Mouse (Mus musculus): ENCODE results near the gene Sorcs1. TPM values are rescaled to one million over a fixed set of nuclear protein-coding genes. Genes with fewer than 3 reads are reported as not detected.

Gene Sorcs1
- polyA plus RNA-seq, 1 experiment = not detected

DNA sequence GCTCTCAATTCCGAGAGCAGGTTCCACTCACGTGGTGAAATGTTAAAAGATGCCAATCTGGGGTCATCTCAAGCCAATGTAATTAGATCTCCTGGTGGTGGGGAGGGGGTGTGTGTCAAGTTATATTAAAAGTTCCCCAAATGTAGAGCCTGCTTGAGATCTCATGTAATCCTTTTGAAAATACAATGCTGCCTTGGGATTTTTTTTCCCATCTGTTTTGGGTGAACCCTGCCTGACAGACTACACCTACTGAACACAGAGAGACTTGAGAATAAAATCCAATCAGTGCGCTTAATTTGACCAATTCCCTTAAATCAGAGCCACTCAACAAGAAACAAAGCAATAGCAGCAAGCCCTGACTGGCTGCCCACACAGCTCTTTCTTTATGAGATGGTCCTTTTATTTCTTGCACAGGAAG is 239.0 kb downstream of the Sorcs1 start:
- Histone ChIP-seq H3K36me3 (ENCODE audit: control insufficient read depth, insufficient read depth) (no peaks in the 10 kb centered on the region), H3K4me2 (ENCODE audit: low read depth) (no peak overlapping the region), H3ac (ENCODE audit: control insufficient read depth, insufficient read length) (no peak overlapping the region), H3K79me2 (ENCODE audit: control insufficient read depth, insufficient read depth) (no peaks in the 10 kb centered on the region), H3K4me3 (no peak overlapping the region), H3K27me3 (ENCODE audit: control insufficient read depth, insufficient read depth, insufficient read length) (no peaks in the 10 kb centered on the region)
- TF ChIP-seq USF1 (IDR thresholded peaks at IDR 0.05; ENCODE audit: low read depth) = no peak
- no peak for TF ChIP-seq E2F4 (IDR thresholded peaks at IDR 0.05; ENCODE audit: insufficient read depth)
- no peak for TF ChIP-seq MAX (IDR thresholded peaks at IDR 0.05; ENCODE audit: low read depth)
- no peak for TF ChIP-seq POLR2A (IDR thresholded peaks at IDR 0.05; ENCODE audit: insufficient read length, low read depth)
- no peak for TF ChIP-seq TCF12 (IDR thresholded peaks at IDR 0.05; ENCODE audit: insufficient read depth, poor library complexity, severe bottlenecking)
- no peak for TF ChIP-seq REST (IDR thresholded peaks at IDR 0.05; ENCODE audit: insufficient read depth, insufficient read length)
- TF ChIP-seq MYOD1 (IDR thresholded peaks at IDR 0.05; ENCODE audit: control insufficient read depth in 1 of 3, insufficient read length in 2 of 3, low read depth in 2 of 3) = no peak
- no peak for TF ChIP-seq SRF (IDR thresholded peaks at IDR 0.05; ENCODE audit: control insufficient read depth, insufficient read length, low read depth)
- TF ChIP-seq POLR2AphosphoS2 (IDR thresholded peaks at IDR 0.05; ENCODE audit: insufficient read length, low read depth) = no peak
- TF ChIP-seq TCF3 (IDR thresholded peaks at IDR 0.05; ENCODE audit: insufficient read length, low read depth) = no peak
- TF ChIP-seq CEBPB (IDR thresholded peaks at IDR 0.05; ENCODE audit: insufficient read depth, poor library complexity, severe bottlenecking) = no peak
- no peak for TF ChIP-seq MYOG (IDR thresholded peaks at IDR 0.05; ENCODE audit: control insufficient read depth in 1 of 3, insufficient read depth in 1 of 3, insufficient read length in 2 of 3, low read depth in 2 of 3)

DNA sequence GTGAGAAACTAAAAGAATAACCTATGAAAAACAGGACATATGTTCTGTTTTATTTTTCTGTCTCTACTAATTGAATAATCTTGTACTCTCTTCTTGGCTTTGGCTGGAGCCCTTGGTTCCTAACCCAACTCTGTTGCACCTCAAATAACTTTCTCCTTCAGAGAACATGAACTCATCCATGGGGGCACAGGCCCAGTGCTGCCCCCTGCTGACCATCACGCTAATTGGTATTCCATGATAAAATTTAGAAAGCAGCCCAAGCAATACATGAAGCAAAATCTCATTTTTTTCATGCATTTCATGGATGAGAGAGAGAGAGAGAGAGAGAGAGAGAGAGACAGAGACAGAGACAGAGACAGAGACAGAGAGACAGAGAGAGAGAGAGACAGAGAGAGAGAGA is 255.5 kb downstream of the Sorcs1 start:
- TF ChIP-seq POLR2AphosphoS2 (IDR thresholded peaks at IDR 0.05; ENCODE audit: insufficient read length, low read depth) (no peak), E2F4 (IDR thresholded peaks at IDR 0.05; ENCODE audit: insufficient read depth) (no peak), POLR2A (IDR thresholded peaks at IDR 0.05; ENCODE audit: insufficient read length, low read depth) (no peak), TCF3 (IDR thresholded peaks at IDR 0.05; ENCODE audit: insufficient read length, low read depth) (no peak), CEBPB (IDR thresholded peaks at IDR 0.05; ENCODE audit: insufficient read depth, poor library complexity, severe bottlenecking) (no peak), SRF (IDR thresholded peaks at IDR 0.05; ENCODE audit: control insufficient read depth, insufficient read length, low read depth) (no peak), MYOD1 (IDR thresholded peaks at IDR 0.05; ENCODE audit: control insufficient read depth in 1 of 3, insufficient read length in 2 of 3, low read depth in 2 of 3) (no peak), TCF12 (IDR thresholded peaks at IDR 0.05; ENCODE audit: insufficient read depth, poor library complexity, severe bottlenecking) (no peak), MAX (IDR thresholded peaks at IDR 0.05; ENCODE audit: low read depth) (no peak), USF1 (IDR thresholded peaks at IDR 0.05; ENCODE audit: low read depth) (no peak), REST (IDR thresholded peaks at IDR 0.05; ENCODE audit: insufficient read depth, insufficient read length) (no peak), MYOG (IDR thresholded peaks at IDR 0.05; ENCODE audit: control insufficient read depth in 1 of 3, insufficient read depth in 1 of 3, insufficient read length in 2 of 3, low read depth in 2 of 3) (no peak)
- H3ac ChIP-seq (ENCODE audit: control insufficient read depth, insufficient read length) = no peak overlapping the region
- H3K36me3 ChIP-seq (ENCODE audit: control insufficient read depth, insufficient read depth) = no peaks in the 10 kb centered on the region
- no peaks in the 10 kb centered on the region for H3K79me2 ChIP-seq (ENCODE audit: control insufficient read depth, insufficient read depth)
- H3K4me2 ChIP-seq (ENCODE audit: low read depth) = no peak overlapping the region
- no peak overlapping the region for H3K4me3 ChIP-seq
- H3K27me3 ChIP-seq (ENCODE audit: control insufficient read depth, insufficient read depth, insufficient read length) = no peaks in the 10 kb centered on the region

DNA sequence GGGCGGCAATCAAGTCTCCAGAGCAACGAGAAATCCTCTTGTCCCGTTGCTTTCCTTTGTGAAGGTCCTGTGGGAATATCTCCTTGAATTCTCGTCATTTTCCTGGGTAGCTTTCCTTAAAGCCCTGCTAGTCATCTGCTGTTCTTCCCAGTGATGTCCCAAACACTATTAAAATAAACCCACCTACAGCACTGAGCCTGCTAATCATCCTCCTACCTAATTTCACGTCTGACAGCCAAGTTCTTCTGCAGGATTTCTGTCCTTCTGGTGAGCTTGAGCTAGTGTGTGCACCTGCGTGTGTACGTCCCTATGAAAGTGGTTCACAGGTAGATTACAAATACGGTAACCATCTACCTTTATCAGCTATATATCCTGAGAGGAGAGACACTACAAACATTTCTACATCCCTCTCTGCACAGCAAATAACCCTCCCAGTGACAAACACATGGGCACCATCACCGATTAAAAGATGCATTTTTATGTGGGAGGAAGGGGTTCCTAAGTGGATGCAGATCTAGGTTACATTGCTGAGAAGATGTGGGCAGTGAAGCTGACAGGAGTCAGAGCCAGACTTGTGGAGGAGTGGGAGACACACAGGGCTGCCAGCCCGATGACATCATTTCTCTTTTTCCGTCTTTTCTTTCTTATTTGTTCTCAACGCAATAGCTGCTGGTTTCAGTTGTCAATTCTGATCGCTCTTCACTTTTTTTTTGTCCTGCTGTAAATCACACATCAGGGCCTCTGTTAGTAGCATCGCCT is 259.3 kb downstream of the Sorcs1 start:
- H3K27me3 ChIP-seq (ENCODE audit: control insufficient read depth, insufficient read depth, insufficient read length) = no peaks in the 10 kb centered on the region
- H3K4me2 ChIP-seq (ENCODE audit: low read depth) = no peak overlapping the region
- TF ChIP-seq TCF12 (IDR thresholded peaks at IDR 0.05; ENCODE audit: insufficient read depth, poor library complexity, severe bottlenecking) = no peak
- no peak for TF ChIP-seq POLR2A (IDR thresholded peaks at IDR 0.05; ENCODE audit: insufficient read length, low read depth)
- no peak for TF ChIP-seq MAX (IDR thresholded peaks at IDR 0.05; ENCODE audit: low read depth)
- TF ChIP-seq TCF3 (IDR thresholded peaks at IDR 0.05; ENCODE audit: insufficient read length, low read depth) = no peak
- TF ChIP-seq SRF (IDR thresholded peaks at IDR 0.05; ENCODE audit: control insufficient read depth, insufficient read length, low read depth) = no peak
- TF ChIP-seq REST (IDR thresholded peaks at IDR 0.05; ENCODE audit: insufficient read depth, insufficient read length) = no peak
- TF ChIP-seq MYOD1 (IDR thresholded peaks at IDR 0.05; ENCODE audit: control insufficient read depth in 1 of 3, insufficient read length in 2 of 3, low read depth in 2 of 3) = no peak
- no peak for TF ChIP-seq E2F4 (IDR thresholded peaks at IDR 0.05; ENCODE audit: insufficient read depth)
- TF ChIP-seq CEBPB (IDR thresholded peaks at IDR 0.05; ENCODE audit: insufficient read depth, poor library complexity, severe bottlenecking) = no peak
- TF ChIP-seq MYOG (IDR thresholded peaks at IDR 0.05; ENCODE audit: control insufficient read depth in 1 of 3, insufficient read depth in 1 of 3, insufficient read length in 2 of 3, low read depth in 2 of 3) = no peak
- no peak for TF ChIP-seq USF1 (IDR thresholded peaks at IDR 0.05; ENCODE audit: low read depth)
- no peak for TF ChIP-seq POLR2AphosphoS2 (IDR thresholded peaks at IDR 0.05; ENCODE audit: insufficient read length, low read depth)
- H3K36me3 ChIP-seq (ENCODE audit: control insufficient read depth, insufficient read depth) = no peaks in the 10 kb centered on the region
- H3K4me3 ChIP-seq = no peak overlapping the region
- no peak overlapping the region for H3ac ChIP-seq (ENCODE audit: control insufficient read depth, insufficient read length)
- H3K79me2 ChIP-seq (ENCODE audit: control insufficient read depth, insufficient read depth) = no peaks in the 10 kb centered on the region

DNA sequence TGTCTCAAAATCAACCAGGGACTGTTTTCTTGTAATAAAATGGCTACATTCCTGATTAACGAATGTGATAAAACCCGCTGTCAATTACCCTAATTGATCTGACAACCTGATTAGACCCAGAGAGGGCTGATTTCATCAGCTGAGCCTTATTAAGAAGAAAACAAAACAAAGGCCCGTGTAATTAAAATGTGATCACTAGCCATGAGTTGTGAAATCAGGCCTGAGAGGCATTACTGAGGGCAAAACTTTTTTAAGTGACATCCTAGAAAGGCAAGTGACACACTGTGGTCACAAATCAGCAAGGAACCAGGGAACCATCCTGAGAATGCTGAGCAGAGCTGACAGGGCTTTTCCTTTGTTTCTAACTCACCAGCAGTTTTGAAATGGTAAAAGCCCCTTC is 267.9 kb downstream of the Sorcs1 start:
- Histone ChIP-seq H3K27me3 (ENCODE audit: control insufficient read depth, insufficient read depth, insufficient read length) (no peaks in the 10 kb centered on the region), H3K36me3 (ENCODE audit: control insufficient read depth, insufficient read depth) (no peaks in the 10 kb centered on the region), H3ac (ENCODE audit: control insufficient read depth, insufficient read length) (no peak overlapping the region), H3K4me3 (no peak overlapping the region), H3K4me2 (ENCODE audit: low read depth) (no peak overlapping the region), H3K79me2 (ENCODE audit: control insufficient read depth, insufficient read depth) (no peaks in the 10 kb centered on the region)
- TF ChIP-seq MAX (IDR thresholded peaks at IDR 0.05; ENCODE audit: low read depth) (no peak), CEBPB (IDR thresholded peaks at IDR 0.05; ENCODE audit: insufficient read depth, poor library complexity, severe bottlenecking) (no peak), MYOD1 (IDR thresholded peaks at IDR 0.05; ENCODE audit: control insufficient read depth in 1 of 3, insufficient read length in 2 of 3, low read depth in 2 of 3) (no peak), E2F4 (IDR thresholded peaks at IDR 0.05; ENCODE audit: insufficient read depth) (no peak), TCF3 (IDR thresholded peaks at IDR 0.05; ENCODE audit: insufficient read length, low read depth) (no peak), POLR2AphosphoS2 (IDR thresholded peaks at IDR 0.05; ENCODE audit: insufficient read length, low read depth) (no peak), TCF12 (IDR thresholded peaks at IDR 0.05; ENCODE audit: insufficient read depth, poor library complexity, severe bottlenecking) (no peak), REST (IDR thresholded peaks at IDR 0.05; ENCODE audit: insufficient read depth, insufficient read length) (no peak), POLR2A (IDR thresholded peaks at IDR 0.05; ENCODE audit: insufficient read length, low read depth) (no peak), USF1 (IDR thresholded peaks at IDR 0.05; ENCODE audit: low read depth) (no peak), MYOG (IDR thresholded peaks at IDR 0.05; ENCODE audit: control insufficient read depth in 1 of 3, insufficient read depth in 1 of 3, insufficient read length in 2 of 3, low read depth in 2 of 3) (no peak), SRF (IDR thresholded peaks at IDR 0.05; ENCODE audit: control insufficient read depth, insufficient read length, low read depth) (no peak)

All from myocyte (in vitro differentiated cells).